Comparison of ENCODE assay signal across 8 mouse cellular contexts in the genomic region with DNA sequence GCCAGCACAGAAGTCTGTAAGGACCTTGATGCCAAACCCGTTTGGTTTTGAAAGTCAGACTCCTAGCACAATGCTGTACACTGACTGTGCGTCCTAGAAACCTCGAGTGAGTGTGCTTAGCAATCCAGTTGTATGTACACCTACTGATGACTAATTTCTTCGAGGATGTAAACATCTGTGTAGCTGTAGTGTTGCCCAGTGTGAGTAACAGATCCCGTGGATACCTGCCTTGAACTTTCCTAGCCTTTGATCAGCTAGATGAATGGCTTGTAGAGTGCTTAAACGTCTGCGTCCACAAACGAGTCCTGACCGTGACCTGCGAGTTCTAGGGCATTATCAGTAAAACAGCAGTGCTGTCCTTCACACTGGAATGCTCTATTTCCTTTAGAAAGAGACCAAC. TPM values are rescaled to one million over a fixed set of nuclear protein-coding genes. Genes with fewer than 3 reads are reported as not detected.
DNase-seq lines count a peak whose midpoint lies in the region; ATAC-seq and TF ChIP-seq lines count a peak whose summit lies in the region.

No protein-coding gene starts in this region.

- no peak for DNase-seq in heart, embryonic 10.5 days (ENCODE audit: low spot score)
- DNase-seq in heart, adult 9 months (ENCODE audit: low spot score in 2 of 2): no peak
- DNase-seq in lung, postnatal 36 days: peak; percentile 21
- DNase-seq in ovary, adult 18-20 months (ENCODE audit: low spot score): no peak
- DNase-seq in left cerebral cortex, adult 8-10 months (ENCODE audit: low spot score in 2 of 2): no peak
- no peak for DNase-seq in thymus, postnatal 10 days (ENCODE audit: low spot score in 2 of 2)

- TF ChIP-seq EP300 in ES-Bruce4 (IDR thresholded peaks at IDR 0.05; ENCODE audit: insufficient read depth, low read depth, low read length): no peak

- WGBS in heart, embryonic 10.5 days: 13% methylated on average over 10 of the region's 10 CpGs
- WGBS in forebrain, embryonic 16.5 days: 26% methylated on average over 10 of the region's 10 CpGs

- peak overlapping the region; percentile 96 for H3K4me3 ChIP-seq in heart, embryonic 10.5 days
- peak overlapping the region; percentile 74 for H3K4me3 ChIP-seq in ES-Bruce4 (ENCODE audit: low read depth, low read length)
- peak overlapping the region; percentile 95 for H3K4me3 ChIP-seq in forebrain, embryonic 16.5 days (replicated peaks; ENCODE audit: low read length)

- H3K4me2 ChIP-seq in forebrain, embryonic 16.5 days (ENCODE audit: low read length): peak overlapping the region; percentile 95

- peak overlapping the region; percentile 100; the same call in 1 of the 2 replicates for H3K9ac ChIP-seq in ES-Bruce4 (ENCODE audit: low read depth, poor library complexity, severe bottlenecking)
- peak overlapping the region; percentile 99 for H3K9ac ChIP-seq in forebrain, embryonic 16.5 days (replicated peaks; ENCODE audit: low read depth, low read length)

- H3K36me3 ChIP-seq in heart, embryonic 10.5 days: peaks cover 15% of the 10 kb centered on the region
- H3K36me3 ChIP-seq in ES-Bruce4 (ENCODE audit: control insufficient read depth, insufficient read depth, low read length, poor library complexity, severe bottlenecking): peaks cover 13% of the 10 kb centered on the region
- H3K36me3 ChIP-seq in forebrain, embryonic 16.5 days (ENCODE audit: control insufficient read depth, insufficient read depth): no peaks in the 10 kb centered on the region

- TF ChIP-seq CTCF in ES-Bruce4 (IDR thresholded peaks at IDR 0.05; ENCODE audit: low read depth, low read length): no peak

- no peak overlapping the region for H3K27ac ChIP-seq in heart, embryonic 10.5 days
- no peak overlapping the region for H3K27ac ChIP-seq in ES-Bruce4 (ENCODE audit: insufficient read depth, low read length)
- H3K27ac ChIP-seq in forebrain, embryonic 16.5 days (ENCODE audit: low read length): no peak overlapping the region

- no peaks in the 10 kb centered on the region for H3K9me3 ChIP-seq in heart, embryonic 10.5 days
- no peaks in the 10 kb centered on the region for H3K9me3 ChIP-seq in ES-Bruce4 (replicated peaks; ENCODE audit: control insufficient read depth, insufficient read depth, low read length, poor library complexity, severe bottlenecking)
- no peaks in the 10 kb centered on the region for H3K9me3 ChIP-seq in forebrain, embryonic 16.5 days (ENCODE audit: control insufficient read depth, low read length)

- no peak for TF ChIP-seq POLR2A in ES-Bruce4 (IDR thresholded peaks at IDR 0.05; ENCODE audit: insufficient read depth, low read length)

- no peak for ATAC-seq in forebrain, embryonic 16.5 days

- H3K4me1 ChIP-seq in heart, embryonic 10.5 days: peaks cover 47% of the 10 kb centered on the region
- peaks cover 3% of the 10 kb centered on the region for H3K4me1 ChIP-seq in ES-Bruce4 (ENCODE audit: control insufficient read depth, insufficient read depth, low read length)
- H3K4me1 ChIP-seq in forebrain, embryonic 16.5 days (replicated peaks; ENCODE audit: control insufficient read depth, insufficient read depth, low read length): peaks cover 38% of the 10 kb centered on the region

- no peaks in the 10 kb centered on the region for H3K27me3 ChIP-seq in heart, embryonic 10.5 days (ENCODE audit: insufficient read depth, poor library complexity, severe bottlenecking)
- H3K27me3 ChIP-seq in ES-Bruce4 (ENCODE audit: control insufficient read depth, insufficient read depth, low read length, poor library complexity, severe bottlenecking): no peaks in the 10 kb centered on the region
- H3K27me3 ChIP-seq in forebrain, embryonic 16.5 days (replicated peaks; ENCODE audit: control insufficient read depth, insufficient read depth, low read length): no peaks in the 10 kb centered on the region

RNA-seq across cellular contexts. Expression of a gene that starts 1.1 kb away (rescaled TPM):
- polyA plus RNA-seq in heart, embryonic 10.5 days (2016; fragmentation: Nextera tagmentation; extraction: Ambion mirVana): 14.1 and 15.6 TPM in 2 replicates
- 11.0 and 13.1 TPM in 2 replicates for polyA plus RNA-seq in ES-Bruce4 (2011; ENCODE audit: insufficient read depth, insufficient read length, low read depth, missing spikeins)
- 17.9 and 19.3 TPM in 2 replicates for polyA plus RNA-seq in forebrain, embryonic 16.5 days (2015; fragmentation: Nextera tagmentation; extraction: Ambion mirVana)
- 10 to 100 TPM; 10.3 to 12.4 (median 11.7) TPM for total RNA-seq in left cerebral cortex, adult 8-10 months (2022)

RNA-seq across cellular contexts. Expression of a gene that starts 43.2 kb away (rescaled TPM):
- polyA plus RNA-seq in heart, embryonic 10.5 days (2016; fragmentation: Nextera tagmentation; extraction: Ambion mirVana): 74.9 and 90.0 TPM in 2 replicates
- 72.8 and 77.1 TPM in 2 replicates for polyA plus RNA-seq in ES-Bruce4 (2011; ENCODE audit: insufficient read depth, insufficient read length, low read depth, missing spikeins)
- 53.6 and 57.5 TPM in 2 replicates for polyA plus RNA-seq in forebrain, embryonic 16.5 days (2015; fragmentation: Nextera tagmentation; extraction: Ambion mirVana)
- total RNA-seq in left cerebral cortex, adult 8-10 months (2022): 10 to 100 TPM; 32.3 to 39.3 (median 38.0) TPM

RNA-seq across cellular contexts. Expression of a gene that starts 43.2 kb away (rescaled TPM):
- polyA plus RNA-seq in heart, embryonic 10.5 days (2016; fragmentation: Nextera tagmentation; extraction: Ambion mirVana): 20.4 and 22.4 TPM in 2 replicates
- 80.4 and 84.0 TPM in 2 replicates for polyA plus RNA-seq in ES-Bruce4 (2011; ENCODE audit: insufficient read depth, insufficient read length, low read depth, missing spikeins)
- polyA plus RNA-seq in forebrain, embryonic 16.5 days (2015; fragmentation: Nextera tagmentation; extraction: Ambion mirVana): 12.8 and 14.1 TPM in 2 replicates
- 10 to 100 TPM; 21.3 to 24.1 (median 22.7) TPM for total RNA-seq in left cerebral cortex, adult 8-10 months (2022)
